Mouse (Mus musculus): Measurements from ENCODE around the gene Syn3. TPM values are rescaled to one million over a fixed set of nuclear protein-coding genes. Genes with fewer than 3 reads are reported as not detected.
"Not testable (repeated sequence)": the region's sequence is repeated elsewhere in the genome, so short reads cannot be mapped to it uniquely, and the experiment has no call there.

Gene Syn3
- polyA plus RNA-seq, 1 experiment = 1.5 TPM

DNA sequence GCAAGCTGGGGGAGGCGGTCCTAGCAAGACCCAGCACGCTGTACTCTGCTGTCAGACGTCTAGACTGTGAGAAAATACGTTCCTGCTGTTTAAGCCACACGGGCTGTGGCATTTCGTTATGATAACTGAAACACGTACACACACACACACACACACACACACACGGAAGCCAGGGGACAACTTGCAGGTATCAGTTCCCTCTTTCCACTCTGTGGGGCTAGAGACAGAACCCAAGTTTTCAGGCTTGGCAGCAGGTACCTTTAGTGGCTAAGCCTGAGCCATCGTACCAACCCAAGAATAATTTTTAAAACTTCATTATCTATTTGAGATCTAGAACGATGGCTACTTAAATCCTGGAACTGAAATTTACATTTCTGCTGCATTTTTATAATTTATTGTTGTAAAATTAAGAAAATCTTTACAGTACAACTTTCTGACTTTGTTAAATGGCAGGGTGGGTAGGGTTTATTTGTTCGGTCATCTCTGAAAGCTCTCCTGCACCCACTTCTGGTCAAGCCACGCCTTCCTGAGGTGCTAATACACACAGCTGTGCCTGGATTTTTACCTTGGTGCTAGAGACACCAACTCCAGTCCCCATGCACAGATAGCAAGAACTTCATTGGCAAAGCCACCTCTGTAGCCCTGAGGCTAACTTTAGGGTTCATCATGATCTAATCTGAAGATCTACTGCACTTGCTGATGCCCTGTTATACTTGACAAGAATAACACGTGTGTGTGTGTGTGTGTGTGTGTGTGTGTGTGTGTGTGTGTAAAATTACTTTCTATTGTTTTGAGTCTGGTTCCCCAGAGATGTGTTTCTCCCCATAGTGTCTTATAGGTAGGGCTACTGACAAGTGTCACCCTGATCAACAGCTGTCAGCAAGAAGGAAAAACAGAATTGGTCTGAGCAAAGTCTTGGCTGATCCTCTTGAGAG is 29.8 kb downstream of the Syn3 start:
- DNase-seq (ENCODE audit: low read depth) = no peak

GRCm38 (mm10) chr10:86463538-86464199 is 35.0 kb downstream of the Syn3 start:
- no peak for DNase-seq (ENCODE audit: low read depth)

GRCm38 (mm10) chr10:86459643-86460042 is 39.1 kb downstream of the Syn3 start:
- no peak for DNase-seq (ENCODE audit: low read depth)

DNA sequence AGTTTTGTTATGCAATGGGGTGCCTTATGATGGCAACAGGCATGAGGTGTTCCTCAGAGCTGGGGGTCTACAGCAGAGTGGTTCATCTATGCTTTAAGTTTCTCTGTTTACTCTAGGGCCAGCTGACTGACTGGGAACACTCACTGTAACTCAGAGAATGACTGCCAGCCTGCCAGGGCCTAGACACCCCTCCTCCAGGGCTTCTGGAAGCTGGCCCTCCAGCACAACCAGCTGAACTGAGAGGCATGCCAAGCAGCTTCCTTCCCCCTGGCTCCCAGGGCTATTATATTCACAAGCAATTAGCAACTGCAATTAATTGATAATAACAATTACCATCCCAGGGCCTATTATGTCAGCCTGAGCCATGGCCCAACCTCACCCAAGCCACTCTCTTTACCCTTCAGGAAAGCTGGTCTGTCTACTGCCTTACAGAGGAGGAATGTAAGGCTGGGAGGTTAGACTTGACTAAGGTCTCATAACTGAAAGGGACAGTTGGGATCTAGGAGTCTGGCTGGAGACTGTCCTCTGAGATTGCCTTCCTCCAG is 41.0 kb downstream of the Syn3 start:
- DNase-seq (ENCODE audit: low read depth) = no peak

DNA sequence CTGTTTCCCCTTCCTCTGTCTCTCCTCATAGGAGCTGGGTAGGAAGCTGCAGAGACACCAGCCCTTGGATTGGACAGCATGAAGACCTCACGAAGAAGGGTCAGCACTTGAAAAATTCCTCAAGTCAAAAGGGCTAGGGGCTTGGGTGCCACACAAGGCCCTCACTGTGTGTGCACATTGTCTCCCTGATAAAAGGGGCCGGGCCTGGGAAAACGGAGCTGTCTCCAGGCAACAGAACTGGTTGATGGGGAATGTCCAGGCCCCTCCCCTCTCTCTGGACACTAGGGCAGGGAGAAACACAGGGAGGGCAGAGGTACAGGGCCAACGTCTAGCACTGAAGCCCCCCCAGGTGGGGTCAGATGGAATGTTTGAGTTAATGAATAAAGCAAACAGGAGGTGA is 41.5 kb downstream of the Syn3 start:
- no peak for DNase-seq (ENCODE audit: low read depth)

GRCm38 (mm10) chr10:86455296-86456055 is 43.2 kb downstream of the Syn3 start:
- no peak for DNase-seq (ENCODE audit: low read depth)

DNA sequence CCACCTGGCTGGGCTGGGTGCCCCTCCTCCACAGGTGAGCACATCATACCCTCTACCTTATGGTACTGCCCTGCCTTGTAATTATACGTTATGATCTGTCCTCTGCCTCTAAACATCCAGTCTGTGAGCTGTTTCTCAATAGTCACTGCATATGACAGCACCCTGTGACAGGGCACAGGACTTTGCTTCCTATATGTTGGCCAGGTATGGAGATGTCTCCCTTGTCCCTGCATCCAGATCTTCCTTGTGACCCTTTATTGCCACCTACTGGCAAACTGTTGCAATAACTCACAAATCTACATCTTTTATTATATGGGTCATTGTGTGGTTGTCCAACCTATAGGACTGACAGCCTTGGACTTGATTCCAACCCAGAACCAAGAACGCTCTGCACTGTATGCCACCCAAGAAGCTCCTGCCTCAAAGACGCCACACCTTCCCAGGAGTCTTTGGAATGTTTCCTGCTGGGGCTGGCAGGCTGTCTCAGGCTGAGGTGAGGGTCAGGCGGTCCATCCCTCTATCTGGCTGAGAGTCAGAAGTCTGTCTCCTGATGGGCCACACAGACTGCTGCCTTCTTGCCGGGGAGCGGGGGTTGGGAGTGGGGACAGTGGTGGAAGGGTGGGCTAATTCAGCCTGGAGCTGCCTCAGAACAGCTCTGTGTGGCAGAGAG is 46.2 kb downstream of the Syn3 start:
- DNase-seq (ENCODE audit: low read depth) = no peak

DNA sequence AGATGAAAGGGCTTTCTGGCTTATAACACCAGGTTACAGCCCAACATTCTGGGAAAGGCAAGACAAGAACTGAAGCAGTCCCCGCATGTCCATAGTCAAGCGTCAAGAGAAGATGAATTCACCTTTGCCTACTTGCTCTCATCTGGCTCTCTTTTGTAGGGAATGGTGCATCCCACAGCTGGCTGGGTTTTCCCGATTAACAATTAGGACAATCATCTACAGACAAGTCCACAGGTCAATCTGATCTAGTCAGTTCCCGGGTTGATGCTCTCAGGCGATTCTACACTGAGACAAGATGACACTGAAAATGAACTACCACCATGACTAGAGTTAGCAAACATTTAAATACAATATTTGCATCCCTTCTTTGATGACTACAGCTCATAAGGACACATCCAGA is 47.4 kb downstream of the Syn3 start:
- DNase-seq (ENCODE audit: low read depth) = no peak

DNA sequence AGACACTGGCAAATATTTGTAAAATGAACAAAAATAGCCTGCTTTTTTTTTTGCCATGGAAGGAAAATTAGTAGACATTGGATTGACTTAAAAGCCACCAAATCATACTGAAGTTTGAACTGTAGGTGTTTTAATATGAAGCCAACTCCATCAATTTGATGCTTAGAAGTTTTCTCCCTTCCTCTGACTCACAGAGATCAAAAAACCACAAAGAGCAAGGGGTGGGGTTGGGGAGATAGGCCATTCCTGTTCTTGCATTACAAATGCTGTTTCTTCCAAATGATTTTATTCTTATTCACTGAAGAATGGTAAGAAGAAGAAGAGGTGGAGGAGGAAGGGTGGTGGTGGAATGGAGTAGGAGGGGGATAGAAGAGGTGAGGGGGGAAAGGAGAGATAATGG is 52.0 kb downstream of the Syn3 start:
- no peak for DNase-seq (ENCODE audit: low read depth)

DNA sequence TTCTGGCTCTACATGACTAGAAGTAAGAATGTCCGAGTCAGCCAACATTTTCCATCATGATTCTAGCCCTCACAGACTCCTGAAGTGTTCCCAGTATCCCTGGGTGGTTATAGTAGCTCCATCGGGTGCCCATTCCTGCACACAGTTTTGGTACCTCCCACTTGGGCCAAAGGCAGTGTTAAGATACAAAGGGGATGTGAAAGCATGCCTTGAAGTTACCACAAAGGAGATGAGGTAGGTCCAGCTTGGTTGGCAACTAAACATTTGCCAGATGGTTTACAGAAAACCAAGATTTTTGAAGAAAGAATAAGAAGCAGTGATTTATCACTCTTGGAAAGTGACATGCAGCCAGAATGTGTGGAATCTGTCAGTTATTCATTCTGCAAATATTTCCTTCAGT is 53.5 kb downstream of the Syn3 start:
- no peak for DNase-seq (ENCODE audit: low read depth)

DNA sequence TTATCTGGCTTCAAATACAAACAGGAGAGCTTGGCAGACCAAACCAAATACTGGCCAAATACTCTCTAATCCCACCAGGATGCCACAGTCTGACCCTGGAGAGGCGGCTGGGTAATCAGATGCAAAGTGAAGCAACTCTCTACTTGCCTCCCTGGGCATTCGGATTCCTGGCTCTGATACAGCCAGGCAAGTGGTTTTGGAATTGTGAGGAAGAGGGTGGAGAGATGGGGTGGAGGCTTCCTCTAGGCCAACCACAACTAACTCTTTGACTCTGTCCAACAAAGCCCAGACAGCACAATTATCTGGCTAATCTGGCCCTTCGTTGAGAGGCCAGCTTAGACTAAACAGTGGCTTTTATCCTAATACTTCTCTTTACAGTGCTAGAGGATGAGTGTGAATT is 54.0 kb downstream of the Syn3 start:
- DNase-seq (ENCODE audit: low read depth) = no peak

DNA sequence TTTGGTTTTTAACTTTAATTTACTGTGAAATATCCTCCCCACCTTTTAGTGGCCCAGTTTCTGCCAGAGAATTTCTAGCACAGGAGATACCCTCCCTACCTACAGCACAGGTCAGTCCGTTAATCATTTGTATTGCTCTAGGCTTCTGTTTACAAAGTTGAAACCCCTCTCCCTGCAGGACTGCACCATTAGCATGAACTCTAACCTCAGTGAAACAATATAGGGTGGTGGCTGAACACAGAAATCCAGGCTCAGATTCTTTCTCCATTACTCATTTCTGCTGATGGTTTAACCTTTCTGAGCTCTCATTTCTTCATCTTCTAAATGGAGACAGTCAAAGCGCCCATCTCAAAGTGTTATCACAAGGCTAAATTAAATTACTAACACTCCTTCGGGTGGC is 56.9 kb downstream of the Syn3 start:
- DNase-seq (ENCODE audit: low read depth) = no peak

DNA sequence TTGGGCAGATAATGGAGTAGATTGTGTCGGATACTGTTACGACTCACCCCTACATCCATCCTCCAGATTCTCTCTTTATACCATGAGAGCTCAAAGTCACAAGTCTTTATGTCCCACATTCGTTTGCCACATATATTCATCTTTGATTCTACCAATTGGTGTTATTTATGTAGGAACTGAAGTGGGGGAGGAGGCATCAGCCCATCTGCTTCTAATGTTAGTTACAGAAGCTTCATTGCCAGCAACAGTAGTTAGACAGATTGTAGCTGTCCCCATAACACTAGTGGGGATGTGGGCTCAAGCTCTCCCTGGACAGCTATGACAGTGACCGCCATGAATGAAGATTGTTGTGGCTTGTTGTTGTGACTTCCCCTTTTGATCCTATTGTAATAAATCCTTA is 59.1 kb downstream of the Syn3 start:
- DNase-seq (ENCODE audit: low read depth) = no peak

DNA sequence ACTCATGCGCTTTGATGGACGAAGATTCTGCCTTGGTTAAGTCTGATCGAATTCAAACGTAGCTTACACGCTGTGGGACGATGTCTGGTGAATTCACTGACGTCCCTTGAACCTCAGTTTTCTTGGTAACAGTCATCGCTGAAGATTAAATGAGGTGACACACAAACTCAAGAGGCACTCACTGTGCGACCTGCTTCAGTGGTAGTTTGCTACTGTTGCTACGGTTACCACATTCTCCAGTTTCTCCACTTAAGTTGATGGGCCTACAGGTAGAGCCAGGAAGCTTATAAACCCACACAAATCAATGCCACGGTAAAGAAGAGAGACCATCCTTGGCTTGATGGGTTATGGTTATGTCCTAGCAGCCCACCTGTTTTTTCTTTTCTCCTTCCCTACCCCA is 61.4 kb downstream of the Syn3 start:
- DNase-seq (ENCODE audit: low read depth) = no peak

DNA sequence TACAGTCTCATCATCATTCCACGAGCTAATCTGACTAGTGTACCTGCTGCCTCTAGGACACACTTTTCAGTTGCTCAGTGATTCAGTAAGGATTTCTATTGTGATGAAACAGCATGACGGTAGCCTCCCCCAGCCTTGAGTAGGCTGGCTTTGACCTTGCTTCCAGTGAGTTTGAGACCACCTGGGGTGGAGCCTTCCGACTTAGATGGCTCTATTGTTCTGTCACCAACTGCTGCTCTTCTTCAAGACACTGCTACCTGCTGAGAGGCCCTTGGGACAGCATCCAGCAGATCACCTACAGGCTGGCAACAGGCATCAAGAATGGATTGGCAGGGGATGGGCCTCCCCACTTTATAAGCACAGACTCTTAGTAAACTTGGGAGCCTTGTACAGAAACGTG is 63.7 kb downstream of the Syn3 start:
- DNase-seq (ENCODE audit: low read depth) = not testable (repeated sequence)

- DNase-seq (ENCODE audit: low read depth) = no peak
Measured at GRCm38 (mm10) chr10:86429651-86430050, 69.0 kb downstream of the Syn3 start.

GRCm38 (mm10) chr10:86427956-86428355 is 70.7 kb downstream of the Syn3 start:
- no peak for DNase-seq (ENCODE audit: low read depth)

DNA sequence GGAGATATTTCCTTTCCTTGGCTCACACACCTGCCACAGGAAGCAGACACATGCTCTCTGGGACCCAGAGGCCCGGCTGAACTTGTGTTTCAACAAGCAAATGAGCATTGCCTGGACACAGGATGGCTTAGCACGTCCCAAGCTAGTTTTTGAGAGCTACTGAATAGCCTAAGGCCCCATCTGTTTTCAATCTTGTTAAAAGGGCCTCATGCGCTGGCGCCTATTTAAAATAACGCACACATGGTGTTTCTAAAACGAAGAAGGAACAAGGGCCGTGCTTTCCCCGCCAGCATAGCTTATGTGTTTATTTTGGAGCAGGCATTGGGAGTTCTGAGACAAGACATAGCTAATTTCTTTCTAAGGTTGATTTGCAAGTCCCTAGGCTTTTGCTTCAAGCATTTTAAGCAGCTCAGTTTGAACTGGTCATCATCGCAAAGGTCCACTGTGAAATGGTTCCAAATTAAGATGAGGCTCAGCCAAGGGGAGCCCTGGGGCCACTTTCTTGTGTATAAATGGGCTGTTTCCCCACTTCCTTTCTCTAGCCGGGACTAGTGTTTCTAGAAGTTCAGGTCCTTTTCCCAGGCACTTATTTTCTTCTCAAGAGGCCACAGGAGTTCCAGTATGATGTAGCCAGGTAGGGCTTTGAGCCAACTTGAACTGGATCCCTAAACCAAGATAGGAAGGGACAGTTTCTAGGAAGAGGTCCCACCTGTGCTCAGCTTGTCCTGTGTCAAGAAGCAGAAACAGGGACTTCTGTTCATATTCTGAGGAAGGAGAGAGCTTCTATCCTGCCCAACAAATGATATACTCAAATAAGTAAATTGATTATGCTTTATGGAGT is 72.8 kb downstream of the Syn3 start:
- no peak for DNase-seq (ENCODE audit: low read depth)

- DNase-seq (ENCODE audit: low read depth) = no peak
Measured at GRCm38 (mm10) chr10:86421731-86422370, 76.8 kb downstream of the Syn3 start.

GRCm38 (mm10) chr10:86418931-86419330 is 79.8 kb downstream of the Syn3 start:
- no peak for DNase-seq (ENCODE audit: low read depth)
